In the genomic region with DNA sequence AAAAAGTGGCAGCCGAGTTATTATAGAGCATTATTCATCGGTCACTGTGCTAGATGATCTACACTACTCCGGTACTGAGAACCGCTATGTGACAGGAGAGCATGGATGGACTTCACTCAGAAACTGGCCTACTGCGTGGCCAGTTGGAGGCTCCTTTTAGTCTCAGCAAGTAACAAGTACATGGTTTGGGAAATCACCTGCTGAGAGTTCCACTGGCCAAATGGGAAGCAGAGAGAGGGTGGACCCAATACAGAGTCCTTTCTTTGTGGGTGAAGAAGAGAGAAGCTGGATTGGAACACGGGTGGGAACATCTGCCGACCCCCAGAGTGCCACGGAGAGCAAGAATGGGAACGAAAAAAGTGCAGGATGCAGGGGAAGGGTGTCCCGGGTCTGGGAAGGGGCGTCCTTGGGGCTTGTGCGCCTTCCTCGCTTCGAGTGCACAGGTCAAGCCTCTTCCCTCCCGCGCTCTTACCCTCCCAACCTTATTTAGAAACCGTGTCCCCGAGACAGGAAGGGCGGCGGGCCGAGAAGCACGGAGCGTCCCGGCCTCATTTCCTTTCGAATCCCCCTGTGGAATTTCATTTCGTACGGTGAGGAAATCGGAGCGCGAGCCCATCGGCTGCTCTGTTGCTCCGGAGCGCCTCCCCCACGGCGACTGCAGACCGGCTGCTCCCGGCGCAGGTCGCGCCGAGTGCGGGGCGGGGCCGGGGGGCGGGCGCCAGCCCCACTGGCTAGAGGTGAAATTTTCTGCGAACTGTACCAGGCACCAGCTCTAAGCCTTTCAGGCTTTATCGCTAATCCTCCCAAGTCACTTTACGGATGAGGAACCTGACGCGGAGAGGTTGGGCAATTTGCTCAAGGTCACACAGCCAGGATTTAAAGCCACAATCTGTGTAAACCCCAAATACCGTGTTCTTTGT, we compare ENCODE assay signal across 8 mouse cellular contexts. TPM values are rescaled to one million over a fixed set of nuclear protein-coding genes. Genes with fewer than 3 reads are reported as not detected.
DNase-seq lines count a peak whose midpoint lies in the region; ATAC-seq lines count a peak whose summit lies in the region.

No protein-coding gene starts in this region.

- 4% methylated on average over 52 of the region's 52 CpGs for WGBS in intestine, embryonic 15.5 days
- WGBS in limb, embryonic 10.5 days = 5% methylated on average over 52 of the region's 52 CpGs
- 4% methylated on average over 52 of the region's 52 CpGs for WGBS in midbrain, embryonic 11.5 days

- H3K36me3 ChIP-seq in erythroblast, embryonic 14.5 days (ENCODE audit: control insufficient read depth) = no peaks in the 10 kb centered on the region; the same call in 1 of the 2 replicates
- H3K36me3 ChIP-seq in intestine, embryonic 15.5 days = no peaks in the 10 kb centered on the region
- H3K36me3 ChIP-seq in limb, embryonic 10.5 days = peaks cover 15% of the 10 kb centered on the region
- H3K36me3 ChIP-seq in midbrain, embryonic 11.5 days (ENCODE audit: control insufficient read depth, insufficient read depth, low read length) = no peaks in the 10 kb centered on the region

- H3K4me3 ChIP-seq in erythroblast, embryonic 14.5 days (replicated peaks) = peak overlapping the region; percentile 62
- peak overlapping the region; percentile 91 for H3K4me3 ChIP-seq in intestine, embryonic 15.5 days (replicated peaks)
- peak overlapping the region; percentile 89 for H3K4me3 ChIP-seq in limb, embryonic 10.5 days
- peak overlapping the region; percentile 59 for H3K4me3 ChIP-seq in midbrain, embryonic 11.5 days (ENCODE audit: low read depth, low read length)

- peak overlapping the region; percentile 93 for H3K27ac ChIP-seq in intestine, embryonic 15.5 days
- peak overlapping the region; percentile 93 for H3K27ac ChIP-seq in limb, embryonic 10.5 days
- peak overlapping the region; percentile 21; the same call in 1 of the 2 replicates for H3K27ac ChIP-seq in midbrain, embryonic 11.5 days (ENCODE audit: low read depth, low read length)

- H3K27me3 ChIP-seq in erythroblast, embryonic 14.5 days (ENCODE audit: control insufficient read depth) = peaks cover 65% of the 10 kb centered on the region
- H3K27me3 ChIP-seq in intestine, embryonic 15.5 days (replicated peaks) = no peaks in the 10 kb centered on the region
- H3K27me3 ChIP-seq in limb, embryonic 10.5 days (ENCODE audit: low read depth, poor library complexity, severe bottlenecking) = peaks cover 13% of the 10 kb centered on the region
- H3K27me3 ChIP-seq in midbrain, embryonic 11.5 days (ENCODE audit: control insufficient read depth, insufficient read depth, low read length) = peaks cover 14% of the 10 kb centered on the region; the same call in 1 of the 2 replicates

- peak overlapping the region; percentile 95 for H3K9ac ChIP-seq in intestine, embryonic 15.5 days
- peak overlapping the region; percentile 57 for H3K9ac ChIP-seq in midbrain, embryonic 11.5 days (ENCODE audit: low read length)

- no peak for ATAC-seq in erythroblast, adult 5-6 weeks (replicated peaks; ENCODE audit: low FRiP score, poor library complexity, severe bottlenecking)
- peak; percentile 90 for ATAC-seq in intestine, embryonic 15.5 days
- ATAC-seq in midbrain, embryonic 11.5 days (ENCODE audit: low FRiP score) = peak; percentile 78

- peaks cover 20% of the 10 kb centered on the region for H3K4me1 ChIP-seq in erythroblast, embryonic 14.5 days (ENCODE audit: control insufficient read depth)
- peaks cover 8% of the 10 kb centered on the region for H3K4me1 ChIP-seq in intestine, embryonic 15.5 days (replicated peaks)
- H3K4me1 ChIP-seq in limb, embryonic 10.5 days = peaks cover 36% of the 10 kb centered on the region
- H3K4me1 ChIP-seq in midbrain, embryonic 11.5 days (ENCODE audit: control insufficient read depth, insufficient read depth, low read length) = peaks cover 10% of the 10 kb centered on the region

- peaks cover 2% of the 10 kb centered on the region; the same call in 1 of the 2 replicates for H3K9me3 ChIP-seq in erythroblast, embryonic 14.5 days (ENCODE audit: control insufficient read depth, low read length)
- H3K9me3 ChIP-seq in intestine, embryonic 15.5 days = no peaks in the 10 kb centered on the region
- no peaks in the 10 kb centered on the region for H3K9me3 ChIP-seq in limb, embryonic 10.5 days (replicated peaks)
- no peaks in the 10 kb centered on the region for H3K9me3 ChIP-seq in midbrain, embryonic 11.5 days (ENCODE audit: control insufficient read depth, low read length)

- H3K4me2 ChIP-seq in intestine, embryonic 15.5 days (replicated peaks) = peak overlapping the region; percentile 94
- H3K4me2 ChIP-seq in midbrain, embryonic 11.5 days = peak overlapping the region; percentile 98

- DNase-seq in embryo, embryonic 10 days (ENCODE audit: low spot score) = peak; percentile 77
- DNase-seq in gastrocnemius, postnatal 4 days (ENCODE audit: low spot score in 2 of 2) = peak; percentile 47 to 73
- peak; percentile 82 for DNase-seq in limb, embryonic 10.5 days (ENCODE audit: low spot score)
- peak; percentile 96 for DNase-seq in midbrain, embryonic 11.5 days (ENCODE audit: low spot score, missing footprints)
- peak; percentile 57 for DNase-seq in right cerebral cortex, postnatal 4 days

RNA-seq across cellular contexts. Expression of gene Tmem135, which starts 0.7 kb away (rescaled TPM):
- 0.33 and 0.68 TPM in 2 replicates for polyA plus RNA-seq in erythroblast, embryonic 14.5 days (2012)
- total RNA-seq in erythroblast, adult 5-6 weeks (2015; ENCODE audit: low replicate concordance) = 3.1 and 7.7 TPM in 2 replicates
- 0.98 and 10.3 TPM in 2 replicates for total RNA-seq in erythroblast, adult 5-6 weeks (2017; ENCODE audit: low replicate concordance)
- 10 to 100 TPM; 26.2 to 27.6 TPM for total RNA-seq in gastrocnemius, postnatal 4 days (2021)
- polyA plus RNA-seq in intestine, embryonic 15.5 days (2015; fragmentation: Nextera tagmentation; extraction: Ambion mirVana) = 42.4 and 43.8 TPM in 2 replicates
- 14.5 and 16.1 TPM in 2 replicates for polyA plus RNA-seq in limb, embryonic 10.5 days (2016; fragmentation: Nextera tagmentation; extraction: Ambion mirVana)
- polyA plus RNA-seq in midbrain, embryonic 11.5 days (2014; fragmentation: Nextera tagmentation; extraction: Ambion mirVana) = 15.1 and 16.7 TPM in 2 replicates

RNA-seq across cellular contexts. Expression of gene Fzd4, which starts 0.8 kb away (rescaled TPM):
- not detected in 2 replicates for polyA plus RNA-seq in erythroblast, embryonic 14.5 days (2012)
- total RNA-seq in erythroblast, adult 5-6 weeks (2015; ENCODE audit: low replicate concordance) = 0.63 TPM in 1 of 2 replicates, not detected in the other
- 0.14 TPM in 1 of 2 replicates, not detected in the other for total RNA-seq in erythroblast, adult 5-6 weeks (2017; ENCODE audit: low replicate concordance)
- 10 to 100 TPM; 43.9 to 44.1 TPM for total RNA-seq in gastrocnemius, postnatal 4 days (2021)
- 9.1 and 9.5 TPM in 2 replicates for polyA plus RNA-seq in intestine, embryonic 15.5 days (2015; fragmentation: Nextera tagmentation; extraction: Ambion mirVana)
- 3.9 and 6.4 TPM in 2 replicates for polyA plus RNA-seq in limb, embryonic 10.5 days (2016; fragmentation: Nextera tagmentation; extraction: Ambion mirVana)
- polyA plus RNA-seq in midbrain, embryonic 11.5 days (2014; fragmentation: Nextera tagmentation; extraction: Ambion mirVana) = 2.0 and 2.6 TPM in 2 replicates

Comparison
In these comparisons a context has a peak if more than half of its experiments do, and no peak if none do; other contexts are left out.
1. H3K27ac ChIP-seq: peak in every context shown above with its lines; median percentile 93 in intestine, embryonic 15.5 days; 93 in limb, embryonic 10.5 days; 21 in midbrain, embryonic 11.5 days.